Mouse (Mus musculus) spleen, postnatal 4 days (tissue): ENCODE measurements around the gene Gdf15.

Experiments
- DNase-seq, 2 experiments: peaks; one replicate each; pipeline ENCODE4 v3.0.0; 2022; ENCODE audit warnings: low spot score in 2 of 2

The Gdf15 gene

DNA sequence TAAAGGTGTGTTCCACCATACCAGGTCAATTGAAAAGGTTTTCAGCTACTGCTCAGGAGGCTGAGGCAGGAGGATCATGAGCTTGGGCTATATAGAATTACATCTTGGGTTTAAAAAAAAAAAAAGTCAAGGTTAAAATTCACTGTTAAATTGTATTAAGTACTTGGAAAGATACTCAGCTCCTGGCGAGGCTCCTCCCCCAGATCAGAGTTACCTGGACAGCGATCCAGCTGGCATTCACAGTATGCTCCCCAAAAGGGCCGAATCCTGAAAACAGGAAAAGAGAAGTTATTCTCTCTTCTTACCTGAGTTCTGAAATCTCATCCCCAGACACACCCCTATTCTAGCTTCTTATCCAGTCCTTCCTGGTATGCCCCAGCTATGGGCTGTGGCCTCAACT lies 25.0 kb upstream of the Gdf15 start:
- DNase-seq: no peak

DNA sequence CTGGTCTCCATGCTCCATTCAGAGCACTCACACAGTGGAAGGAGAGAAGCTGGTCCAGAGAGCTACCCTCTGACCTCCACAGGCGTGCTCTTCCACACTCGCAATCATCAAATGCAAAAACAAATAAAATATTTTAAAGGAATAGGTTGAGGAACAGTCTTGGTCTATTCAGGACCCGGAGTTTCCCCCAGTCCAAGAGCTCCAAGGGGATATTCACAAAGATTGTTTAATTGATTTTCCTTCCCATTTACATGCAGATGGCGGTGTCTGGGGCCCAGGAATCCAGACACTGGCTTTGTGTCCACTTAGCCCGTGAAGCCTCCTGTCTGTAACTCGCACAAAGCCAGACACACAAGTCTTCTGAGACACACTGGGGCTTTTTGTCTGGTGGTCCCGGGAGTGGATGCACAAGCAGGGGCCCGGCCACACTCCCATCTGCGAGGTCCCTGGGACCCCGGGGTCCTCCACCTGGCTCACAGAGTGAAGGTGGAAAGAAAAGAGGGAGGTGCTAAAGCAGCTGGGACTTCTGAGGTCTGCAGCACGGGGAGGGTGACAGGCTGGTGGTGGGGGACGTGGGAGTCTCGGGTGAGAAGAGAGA lies 24.0 kb upstream of the Gdf15 start:
- no peak for DNase-seq

DNA sequence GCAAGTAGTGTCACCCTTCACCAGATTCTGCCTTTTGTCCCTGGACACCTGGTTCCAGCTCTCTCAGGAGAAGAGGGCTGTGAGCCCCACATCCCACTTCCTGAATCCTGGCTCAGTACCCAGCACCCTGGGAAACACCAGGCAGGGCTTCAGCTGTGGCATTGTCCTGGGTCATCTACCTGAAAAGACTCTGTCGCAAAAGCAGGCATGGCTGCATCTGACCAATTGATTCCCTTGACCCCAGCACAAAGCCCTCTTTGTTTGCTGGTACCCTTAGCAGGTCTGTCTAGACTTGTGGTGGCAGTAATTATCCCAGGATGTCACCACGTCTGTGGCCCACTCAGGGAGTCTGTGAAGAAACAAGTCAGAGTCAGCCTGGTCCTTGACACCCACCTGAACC lies 23.2 kb upstream of the Gdf15 start:
- DNase-seq: no peak

DNA sequence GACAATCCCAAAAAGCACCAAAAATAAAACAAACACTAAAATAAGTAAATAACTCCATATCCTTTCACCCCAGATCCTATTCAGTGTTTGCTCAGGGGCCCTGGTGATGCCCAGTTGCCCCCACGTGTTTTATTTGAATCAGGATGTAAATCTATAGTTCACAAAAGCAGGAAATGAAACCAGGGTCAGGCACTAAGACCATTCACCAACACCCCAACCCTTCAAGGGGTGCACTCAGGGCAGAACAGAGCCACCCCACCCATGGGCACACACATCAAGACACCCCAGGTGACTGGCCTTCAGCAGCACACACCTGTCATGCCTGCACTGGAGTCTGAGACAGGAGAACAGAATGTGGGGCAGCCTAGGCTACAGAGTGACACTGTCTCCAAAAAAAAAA lies 21.9 kb upstream of the Gdf15 start:
- DNase-seq: no peak

DNA sequence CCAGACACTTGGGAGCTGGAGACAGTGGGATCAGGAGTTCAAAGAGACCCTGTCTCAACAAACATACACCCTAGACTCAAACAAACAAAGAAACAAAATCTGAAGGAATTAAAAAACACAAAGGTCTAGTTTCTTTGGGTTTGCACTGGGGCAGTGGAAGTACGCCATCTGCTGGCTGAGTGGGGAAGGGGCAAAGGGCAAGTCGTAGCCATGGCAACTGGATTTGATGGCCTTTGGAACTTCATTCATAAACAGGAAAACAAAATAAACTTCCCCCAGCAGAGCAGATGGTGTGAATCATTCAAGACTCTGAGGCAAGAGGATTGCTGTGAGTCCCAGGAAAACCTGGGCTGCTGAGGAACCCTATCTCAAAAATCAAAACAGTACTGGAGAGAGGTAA lies 21.0 kb upstream of the Gdf15 start:
- peak; percentile 61 to 83 for DNase-seq

DNA sequence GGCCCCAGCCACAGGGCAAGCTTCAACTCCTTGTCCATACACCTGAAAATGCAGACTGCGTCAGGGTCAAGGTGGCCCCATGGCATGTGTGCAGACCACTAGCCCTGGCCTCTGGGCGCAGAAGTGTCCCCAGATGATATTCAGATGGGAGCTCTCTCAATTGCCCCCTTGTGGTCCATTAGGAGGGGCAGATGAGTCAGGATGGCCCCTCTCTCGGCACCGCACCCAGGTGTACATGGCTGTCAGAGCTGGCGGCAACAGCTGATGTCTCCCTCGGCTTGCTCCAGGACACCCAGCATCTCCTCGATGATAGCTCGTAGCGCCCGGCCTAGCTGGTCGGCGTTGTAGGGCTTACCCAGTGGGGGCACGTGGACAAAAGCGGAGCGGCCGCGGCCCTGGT lies 18.1 kb upstream of the Gdf15 start:
- no peak for DNase-seq

DNA sequence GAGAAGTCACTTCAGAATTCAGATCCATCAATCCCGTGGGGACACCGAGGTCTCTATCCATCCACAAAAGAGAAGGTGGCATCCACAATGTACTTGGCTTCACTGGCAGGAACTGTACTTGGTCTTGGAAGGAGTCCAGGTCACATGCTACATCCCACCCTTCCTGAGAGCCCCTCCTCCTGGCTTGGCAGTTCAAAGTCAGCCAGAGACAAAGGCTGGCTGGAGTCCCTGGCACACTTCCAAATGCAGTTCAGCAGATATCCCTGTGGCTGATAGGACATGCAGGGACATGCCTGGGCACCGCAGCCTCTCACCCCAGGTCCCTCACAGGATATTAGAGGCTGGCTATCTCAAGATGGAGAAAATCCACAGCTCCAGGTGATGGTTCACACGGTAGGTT lies 17.1 kb upstream of the Gdf15 start:
- peak in 1 of 2 experiments; percentile 58 for DNase-seq

DNA sequence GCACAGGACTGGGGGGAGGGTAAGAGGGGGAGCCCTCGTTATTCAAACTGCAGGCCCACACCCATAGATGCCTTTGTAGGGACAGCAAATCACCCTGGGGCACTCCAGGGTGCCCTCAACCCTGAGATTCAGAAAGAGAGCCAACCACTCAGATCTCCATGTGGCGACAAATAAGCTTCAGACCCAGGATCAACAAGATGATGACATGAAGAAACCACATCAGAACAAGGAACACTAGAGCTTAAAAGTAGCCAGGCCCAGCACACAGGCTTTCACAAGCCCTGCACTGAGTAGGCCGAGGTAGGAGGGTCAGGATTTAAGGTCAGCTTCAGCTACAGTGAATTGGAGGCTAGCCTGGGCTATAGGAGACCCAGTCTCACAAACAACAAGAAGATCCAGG lies 16.7 kb upstream of the Gdf15 start:
- no peak for DNase-seq

DNA sequence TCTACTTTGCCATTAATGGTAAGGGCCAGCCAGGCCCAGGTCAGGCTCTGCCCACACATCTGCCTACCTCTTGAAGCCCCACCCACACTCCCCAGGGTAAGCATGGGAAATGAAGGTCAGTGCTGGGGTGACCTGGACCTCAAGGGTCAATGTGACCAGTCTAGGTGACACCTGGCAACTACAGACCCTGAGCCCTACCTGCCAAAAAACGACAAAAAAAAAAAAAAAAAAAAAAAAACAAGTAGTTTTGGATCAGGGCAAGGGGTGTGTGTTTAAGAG lies 15.8 kb upstream of the Gdf15 start:
- no peak for DNase-seq

DNA sequence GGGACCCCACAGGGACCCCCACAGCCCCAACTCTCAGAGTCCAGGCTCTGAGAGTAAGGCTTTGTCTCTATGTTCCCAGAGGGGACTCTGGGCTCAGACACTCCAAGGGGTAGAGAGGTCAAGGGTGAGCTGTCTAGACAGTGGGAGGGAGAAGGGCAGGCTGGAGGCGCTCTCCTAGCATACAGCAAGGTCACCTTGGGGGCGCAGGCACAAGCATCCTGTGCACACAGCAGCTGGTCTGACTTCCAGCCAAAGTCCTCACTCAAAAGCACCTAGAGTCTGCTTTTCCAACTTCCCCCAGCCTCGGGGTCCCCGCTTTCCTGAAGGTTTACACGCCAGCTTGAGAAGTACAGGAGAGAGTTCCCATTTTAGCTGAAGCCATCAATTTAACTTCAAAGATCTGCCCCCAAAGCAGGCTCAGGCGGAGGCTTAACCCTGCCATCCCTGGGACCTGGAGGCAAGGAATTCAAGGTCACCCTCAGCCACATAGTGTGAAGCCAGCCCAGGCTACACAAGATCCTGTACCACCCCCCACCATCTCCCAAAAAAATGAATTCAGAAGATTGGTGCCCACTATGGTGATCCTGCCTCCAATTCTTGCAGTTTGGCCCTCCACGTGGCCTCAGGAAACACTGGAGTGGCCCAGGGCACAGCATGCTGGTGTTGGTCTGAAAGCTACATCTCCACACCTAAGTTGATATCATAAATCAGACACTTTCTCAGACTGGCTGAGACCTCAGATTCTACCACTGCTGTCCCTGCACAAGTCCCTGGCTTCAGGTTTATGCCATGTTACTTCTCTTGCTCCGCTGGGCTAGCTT lies 15.3 kb upstream of the Gdf15 start:
- no peak for DNase-seq

DNA sequence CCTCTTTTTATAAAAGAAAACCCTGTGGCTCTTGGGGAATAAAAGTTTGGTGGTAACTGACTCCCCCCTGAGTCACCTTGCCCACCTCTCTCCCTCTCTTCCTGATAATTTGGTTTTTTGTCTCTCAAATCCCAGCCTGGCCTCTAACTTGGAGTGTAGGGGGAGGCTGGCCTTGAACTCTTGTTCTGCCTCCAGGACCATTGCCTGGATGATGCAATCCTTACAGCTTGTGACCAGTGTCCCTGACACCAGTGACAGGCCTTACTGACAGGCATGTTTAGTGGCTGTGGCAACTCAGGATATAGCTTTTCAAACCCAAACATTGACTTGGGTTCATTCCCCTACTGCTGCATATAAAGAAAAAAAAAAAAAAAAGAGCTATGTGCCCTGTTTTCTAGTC lies 14.5 kb upstream of the Gdf15 start:
- no peak for DNase-seq

DNA sequence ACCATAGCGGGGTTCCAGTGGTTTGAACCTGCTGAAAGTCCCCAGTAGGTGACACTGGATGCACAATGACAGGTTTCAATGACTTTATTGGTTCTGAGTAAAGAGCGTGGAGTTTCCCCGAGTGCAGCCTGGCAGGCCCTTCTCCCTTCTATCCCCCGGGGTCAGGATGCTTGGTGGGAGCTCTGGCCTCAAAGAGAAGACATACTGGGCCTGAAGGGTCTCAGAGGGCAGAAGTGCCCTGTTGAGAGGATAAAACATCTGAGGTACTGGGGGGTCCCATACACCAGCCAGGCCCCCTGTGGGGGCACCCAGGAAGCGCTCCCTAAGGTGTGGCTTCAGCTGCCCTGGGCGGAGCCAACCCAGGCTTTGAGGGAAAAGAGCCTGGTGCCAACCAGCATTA lies 14.1 kb upstream of the Gdf15 start:
- no peak for DNase-seq

DNA sequence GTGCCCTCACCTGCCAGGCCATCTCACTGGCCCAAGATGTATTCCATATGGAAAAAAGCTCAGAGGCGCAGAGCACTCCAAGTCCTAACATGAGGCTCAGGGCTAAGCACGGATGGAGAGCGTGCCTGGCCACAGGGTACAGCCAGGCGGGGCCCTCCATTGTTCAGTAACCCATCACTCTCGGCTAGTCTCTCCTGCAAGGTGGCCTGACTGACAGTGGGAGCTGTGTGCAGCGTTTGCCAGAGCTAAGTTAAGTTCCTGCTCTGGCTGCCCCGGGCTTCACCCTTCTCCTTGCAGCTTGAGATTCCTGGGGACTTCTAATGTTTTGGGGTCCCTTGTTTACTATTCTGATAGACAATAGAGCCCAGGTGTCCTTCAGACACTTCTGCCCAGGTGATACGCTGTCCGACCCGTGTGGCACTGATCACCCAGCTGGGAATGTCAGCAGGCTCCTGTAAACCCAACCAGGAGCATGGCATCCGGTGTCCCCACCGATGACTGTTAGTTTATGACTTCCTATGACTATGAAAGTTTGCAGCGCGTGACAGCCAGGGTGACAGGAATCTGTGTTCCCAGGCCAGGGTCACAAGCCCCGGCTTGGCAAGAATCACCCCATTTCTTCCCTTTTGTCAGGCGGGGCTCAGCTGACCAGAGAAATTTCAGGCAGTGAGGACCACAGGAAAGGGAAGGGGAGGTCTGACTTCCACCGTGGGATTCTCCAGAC lies 13.4 kb upstream of the Gdf15 start:
- DNase-seq: no peak

DNA sequence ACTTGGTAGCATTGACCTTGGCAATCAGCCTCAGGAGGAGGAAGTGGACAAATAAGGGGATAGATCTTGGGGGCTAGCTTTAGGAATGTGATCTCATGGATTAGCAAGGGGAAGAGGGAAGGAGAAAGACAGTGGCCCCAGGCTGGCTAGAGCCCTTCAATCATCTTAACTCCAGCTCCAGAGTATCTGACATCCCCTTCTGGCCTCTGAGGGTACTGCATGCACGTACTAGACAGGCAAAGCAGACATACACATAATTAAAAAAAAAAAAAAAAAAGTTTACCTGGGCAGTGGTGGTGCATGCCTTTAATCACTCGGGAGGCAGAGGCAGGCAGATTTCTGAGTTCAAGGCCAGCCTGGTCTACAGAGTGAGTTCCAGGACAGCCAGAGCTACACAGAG lies 11.8 kb upstream of the Gdf15 start:
- DNase-seq: peak; percentile 54 to 80

DNA sequence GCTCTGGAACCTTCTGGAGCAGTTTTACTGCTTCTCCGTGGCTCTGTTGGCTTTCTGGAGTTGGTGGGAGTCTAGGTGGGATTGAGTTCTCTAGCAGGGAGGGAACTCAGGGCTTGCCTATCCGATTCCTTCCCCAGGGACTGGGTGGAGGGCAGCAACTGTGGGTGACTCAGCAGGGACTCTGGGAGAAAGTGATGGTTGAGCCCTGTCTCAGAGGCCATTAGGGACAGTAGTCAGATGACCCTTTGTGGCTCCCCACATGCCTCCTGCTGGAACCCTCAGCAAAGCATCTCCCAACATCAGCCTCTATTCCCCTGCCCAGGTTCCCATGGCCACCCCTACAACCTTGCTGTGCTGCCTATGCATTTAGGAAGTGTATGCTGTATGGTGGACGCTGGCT lies 10.8 kb upstream of the Gdf15 start:
- DNase-seq: no peak

DNA sequence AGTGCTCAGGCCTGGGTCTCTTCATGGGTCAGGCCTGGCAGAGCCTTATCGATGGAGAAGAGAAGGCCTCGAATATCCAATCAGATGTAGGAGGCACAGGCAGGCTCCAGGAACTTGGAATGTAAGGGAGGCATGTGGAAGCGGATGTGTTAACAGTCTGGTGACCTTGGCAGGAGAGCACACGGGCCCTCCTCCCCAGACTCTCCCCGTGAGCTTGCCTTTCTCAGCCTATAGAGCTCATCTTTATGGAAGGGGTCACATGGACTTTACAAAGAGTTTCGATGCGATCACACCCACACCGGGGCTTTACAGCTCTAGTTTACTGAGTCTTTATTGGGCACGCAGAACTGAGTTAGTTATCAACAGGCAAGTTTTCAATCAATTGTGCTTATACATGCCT lies 6.5 kb upstream of the Gdf15 start:
- DNase-seq: no peak

DNA sequence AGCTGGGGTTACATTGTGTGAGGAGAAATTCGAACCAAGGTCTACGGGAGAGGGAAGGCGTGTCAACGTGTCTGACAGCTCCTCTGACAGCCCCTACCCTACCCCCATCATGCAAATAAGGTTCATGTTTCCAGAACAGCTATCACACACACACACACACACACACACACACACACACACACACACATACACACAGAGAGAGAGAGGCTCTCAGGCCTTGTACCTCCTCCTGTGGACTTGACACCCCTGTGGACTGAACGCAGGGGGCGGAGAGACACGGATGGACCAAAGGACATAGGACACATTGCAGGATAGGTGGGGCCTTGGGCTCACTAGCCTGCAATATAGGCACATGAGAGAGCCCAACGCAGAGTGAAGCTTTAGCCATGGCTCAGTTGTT lies 4.6 kb upstream of the Gdf15 start:
- no peak for DNase-seq

DNA sequence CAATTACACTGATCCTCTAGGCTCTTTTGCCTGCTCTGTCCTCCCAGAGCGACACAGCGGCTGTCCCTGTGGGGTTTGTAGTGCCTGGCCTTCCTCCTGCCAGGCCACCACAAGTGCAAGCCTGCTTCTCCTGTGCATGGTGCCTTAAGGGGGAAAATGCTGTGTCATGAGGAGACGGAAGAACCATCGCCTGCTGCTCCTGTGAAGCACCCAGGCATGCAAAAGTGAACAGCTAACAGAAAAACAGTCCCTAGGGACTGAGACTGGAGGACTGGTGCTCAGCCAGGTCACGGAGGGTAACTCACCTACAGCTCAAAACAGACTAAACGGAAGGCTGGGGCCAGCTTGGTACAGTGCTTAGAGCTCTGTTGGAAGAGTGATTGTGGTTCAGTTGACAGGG lies 3.3 kb upstream of the Gdf15 start:
- peak in 1 of 2 experiments; percentile 35 for DNase-seq

DNA sequence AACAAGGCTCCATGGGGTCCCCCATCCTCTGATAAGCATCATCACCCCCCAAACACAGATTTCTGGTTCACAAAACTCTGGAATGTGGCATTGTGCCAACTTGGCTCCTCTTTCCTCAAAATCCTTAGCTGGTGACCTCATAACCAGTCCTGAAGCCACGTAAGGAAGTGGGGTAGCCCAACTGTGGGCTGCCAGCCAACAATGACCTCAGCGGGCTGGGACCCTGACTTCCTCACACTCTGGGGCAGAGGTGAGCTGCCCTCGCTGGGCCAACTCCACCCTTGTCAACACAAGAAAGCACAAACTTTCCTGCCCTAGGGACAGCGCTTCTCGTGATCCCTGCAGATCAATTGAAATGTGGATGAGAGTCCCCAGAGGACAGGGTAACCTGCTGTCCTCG lies 1.8 kb upstream of the Gdf15 start:
- DNase-seq: no peak

DNA sequence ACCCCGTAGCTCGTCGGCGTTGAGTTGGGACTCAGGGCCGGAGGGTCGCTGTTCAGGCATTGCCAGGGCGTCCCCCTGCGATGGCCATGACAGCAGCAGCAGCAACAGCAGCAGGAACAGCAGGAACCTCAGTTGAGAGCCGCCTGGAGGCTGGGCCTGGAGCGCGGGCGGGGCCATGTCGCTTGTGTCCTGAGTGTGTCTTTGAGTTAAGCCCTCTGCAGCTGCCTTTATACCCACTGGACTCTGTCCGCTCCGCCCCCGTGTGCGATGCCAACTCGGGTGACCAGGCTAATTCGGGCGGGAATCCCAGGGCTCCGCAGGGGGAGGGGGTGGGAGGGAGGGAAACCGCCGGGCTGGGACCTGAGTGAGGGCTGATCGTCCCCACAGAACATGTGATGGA lies 820 bp downstream of the Gdf15 start:
- no peak for DNase-seq

DNA sequence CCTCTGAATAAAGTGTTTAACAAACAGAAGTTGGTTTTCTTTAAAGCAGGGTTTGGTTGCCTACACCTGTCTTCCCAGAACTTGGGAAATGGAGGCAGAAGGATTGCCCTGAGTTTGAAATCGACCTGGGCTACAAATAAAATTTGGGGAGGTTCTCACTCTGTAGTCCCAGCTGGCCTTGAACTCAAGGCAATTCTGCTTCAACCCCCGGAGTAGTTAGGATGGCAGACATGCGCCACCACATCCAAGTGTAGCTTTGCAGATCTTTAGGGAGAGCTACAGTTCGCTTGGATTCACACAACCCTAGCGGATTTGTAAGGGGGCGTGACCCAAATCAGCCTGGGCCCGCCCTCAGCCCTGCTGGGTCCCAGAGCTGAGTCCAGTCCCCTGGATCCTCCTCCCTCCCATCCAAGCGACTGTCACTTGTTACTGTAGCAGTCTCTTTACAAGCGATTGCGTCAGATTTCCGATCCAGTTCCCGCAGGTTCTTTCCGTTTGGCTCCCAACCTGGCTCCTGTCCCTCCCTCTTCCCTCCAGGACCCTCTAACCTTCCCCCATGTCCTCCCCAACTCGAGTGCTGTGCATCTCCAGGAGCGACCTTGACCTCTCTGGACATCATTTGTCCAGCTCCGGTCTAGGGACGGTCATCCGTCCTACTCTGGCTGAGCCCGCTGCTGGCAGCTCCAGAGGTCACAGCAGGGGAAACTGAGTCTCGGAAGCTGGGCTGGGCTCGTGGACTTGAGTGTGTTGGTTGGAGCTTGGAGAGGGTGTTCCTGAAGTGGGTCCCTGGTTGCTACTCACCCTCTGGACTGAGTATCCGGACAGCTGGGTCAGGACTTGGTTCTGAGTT lies 1.5 kb downstream of the Gdf15 start:
- DNase-seq: no peak
